Mouse (Mus musculus): ENCODE data around the gene Enpep. TPM values are rescaled to one million over a fixed set of nuclear protein-coding genes. Genes with fewer than 3 reads are reported as not detected.
A peak's percentile ranks its signal among the peaks of the same experiment; 100 is the strongest.

Enpep gene
- polyA plus RNA-seq, 1 experiment: 1.7 TPM

- no peak for DNase-seq (ENCODE audit: low read depth)
- TF ChIP-seq POLR2A (IDR thresholded peaks at IDR 0.05; ENCODE audit: borderline replicate concordance, extremely low read depth, insufficient read depth, insufficient read length, poor library complexity, severe bottlenecking) (no peak), CTCF (IDR thresholded peaks at IDR 0.05; ENCODE audit: borderline replicate concordance, extremely low read depth, insufficient read depth, insufficient read length) (no peak)
Observed at GRCm38 (mm10) chr3:129284326-129284725, 48.2 kb downstream of the Enpep start.

- TF ChIP-seq CTCF (IDR thresholded peaks at IDR 0.05; ENCODE audit: borderline replicate concordance, extremely low read depth, insufficient read depth, insufficient read length) (no peak), POLR2A (IDR thresholded peaks at IDR 0.05; ENCODE audit: borderline replicate concordance, extremely low read depth, insufficient read depth, insufficient read length, poor library complexity, severe bottlenecking) (no peak)
- no peak for DNase-seq (ENCODE audit: low read depth)
Observed at GRCm38 (mm10) chr3:129279441-129279840, 53.1 kb downstream of the Enpep start.

DNA sequence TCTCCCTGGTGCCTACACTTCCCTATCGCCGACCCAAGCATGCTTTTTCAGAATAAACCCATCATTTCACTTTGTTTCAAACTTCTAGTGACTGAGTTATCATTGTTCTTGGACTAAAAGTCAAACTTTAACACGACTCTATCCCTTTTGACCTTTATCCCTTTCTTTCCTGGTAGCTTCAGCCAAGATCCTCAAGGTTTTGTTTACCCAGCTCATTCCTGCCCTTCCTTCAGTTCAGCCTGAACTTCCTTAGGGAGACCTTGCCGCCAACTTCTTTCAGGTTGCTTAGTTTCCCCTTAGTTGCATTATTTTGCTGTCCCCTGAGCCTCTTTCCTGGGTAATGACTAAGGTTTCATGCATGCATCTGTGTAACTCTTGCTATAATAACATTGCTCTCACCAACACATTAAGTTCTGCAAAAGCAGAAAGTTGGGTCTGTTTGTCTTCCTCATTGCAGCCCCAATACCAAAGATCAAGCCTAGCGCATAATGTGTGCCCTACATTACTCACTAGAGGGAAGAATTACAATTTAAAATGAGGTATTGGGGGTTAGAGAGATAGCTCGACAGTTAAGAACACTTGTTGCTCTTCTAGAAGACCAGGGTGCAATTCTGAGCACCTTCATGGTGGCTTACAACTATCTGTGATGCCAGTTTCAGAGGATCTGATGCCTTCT is 59.2 kb downstream of the Enpep start:
- TF ChIP-seq CTCF (IDR thresholded peaks at IDR 0.05; ENCODE audit: borderline replicate concordance, extremely low read depth, insufficient read depth, insufficient read length): no peak
- no peak for TF ChIP-seq POLR2A (IDR thresholded peaks at IDR 0.05; ENCODE audit: borderline replicate concordance, extremely low read depth, insufficient read depth, insufficient read length, poor library complexity, severe bottlenecking)
- no peak for DNase-seq (ENCODE audit: low read depth)

DNA sequence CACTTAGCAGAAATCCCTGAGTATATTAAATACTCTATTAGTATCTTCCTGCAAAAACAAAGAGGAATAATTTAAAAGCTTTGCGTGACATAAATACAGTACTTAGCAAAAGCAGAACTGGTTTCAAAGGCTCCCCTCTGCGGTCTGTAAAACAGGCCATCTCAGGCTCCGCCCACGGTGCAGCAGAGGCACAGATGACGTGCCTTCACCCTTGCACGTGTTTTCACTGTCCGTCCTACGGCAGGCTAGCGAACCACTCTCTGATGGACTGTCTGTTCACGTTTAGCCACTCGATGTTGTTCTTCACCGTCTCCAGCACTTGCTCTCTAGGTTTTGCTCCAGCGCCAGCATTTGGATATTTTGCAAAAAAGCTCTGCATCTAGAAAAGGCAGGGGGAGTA is 62.5 kb downstream of the Enpep start:
- peak; percentile 8 for DNase-seq (ENCODE audit: low read depth)
- TF ChIP-seq POLR2A (IDR thresholded peaks at IDR 0.05; ENCODE audit: borderline replicate concordance, extremely low read depth, insufficient read depth, insufficient read length, poor library complexity, severe bottlenecking): no peak
- no peak for TF ChIP-seq CTCF (IDR thresholded peaks at IDR 0.05; ENCODE audit: borderline replicate concordance, extremely low read depth, insufficient read depth, insufficient read length)

DNA sequence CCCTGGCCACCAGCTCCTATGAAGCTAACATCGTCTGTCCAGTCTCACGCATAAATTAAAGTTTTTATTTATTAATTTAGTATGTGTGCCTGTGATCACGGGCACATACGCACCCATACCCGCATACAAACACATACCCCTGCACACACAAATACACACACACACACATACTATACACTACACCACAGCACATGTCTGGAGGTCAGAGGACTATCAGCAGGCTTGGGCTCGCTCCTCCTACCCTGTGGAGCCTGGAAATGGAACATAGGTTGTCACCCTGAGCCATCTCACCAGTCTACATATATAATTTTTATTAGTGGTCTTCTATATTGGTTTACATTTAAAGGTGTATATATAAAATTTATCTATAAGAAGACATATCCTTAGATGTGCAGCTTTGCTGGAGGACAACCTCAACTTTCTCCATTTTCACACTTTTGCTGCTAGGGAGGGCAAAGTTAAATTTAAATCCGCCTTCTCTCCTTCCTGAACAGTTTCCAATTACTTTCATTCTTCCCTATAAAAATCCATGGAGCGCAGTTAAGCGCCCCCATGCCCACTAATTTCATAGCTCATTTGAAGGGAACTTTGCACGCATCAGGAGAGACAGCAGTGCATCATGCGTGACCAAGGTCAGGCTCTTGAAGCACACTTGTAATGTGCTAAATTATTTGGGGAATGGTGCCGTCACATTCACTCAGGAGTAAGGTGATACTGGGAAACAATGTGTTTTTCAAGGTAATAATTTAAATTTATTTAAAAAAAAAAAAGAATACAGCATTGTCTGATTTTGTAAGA is 63.4 kb downstream of the Enpep start:
- DNase-seq (ENCODE audit: low read depth): no peak
- TF ChIP-seq POLR2A (IDR thresholded peaks at IDR 0.05; ENCODE audit: borderline replicate concordance, extremely low read depth, insufficient read depth, insufficient read length, poor library complexity, severe bottlenecking): no peak
- no peak for TF ChIP-seq CTCF (IDR thresholded peaks at IDR 0.05; ENCODE audit: borderline replicate concordance, extremely low read depth, insufficient read depth, insufficient read length)

GRCm38 (mm10) chr3:129258497-129258896 is 74.0 kb downstream of the Enpep start:
- DNase-seq (ENCODE audit: low read depth): no peak
- TF ChIP-seq CTCF (IDR thresholded peaks at IDR 0.05; ENCODE audit: borderline replicate concordance, extremely low read depth, insufficient read depth, insufficient read length) (no peak), POLR2A (IDR thresholded peaks at IDR 0.05; ENCODE audit: borderline replicate concordance, extremely low read depth, insufficient read depth, insufficient read length, poor library complexity, severe bottlenecking) (no peak)

DNA sequence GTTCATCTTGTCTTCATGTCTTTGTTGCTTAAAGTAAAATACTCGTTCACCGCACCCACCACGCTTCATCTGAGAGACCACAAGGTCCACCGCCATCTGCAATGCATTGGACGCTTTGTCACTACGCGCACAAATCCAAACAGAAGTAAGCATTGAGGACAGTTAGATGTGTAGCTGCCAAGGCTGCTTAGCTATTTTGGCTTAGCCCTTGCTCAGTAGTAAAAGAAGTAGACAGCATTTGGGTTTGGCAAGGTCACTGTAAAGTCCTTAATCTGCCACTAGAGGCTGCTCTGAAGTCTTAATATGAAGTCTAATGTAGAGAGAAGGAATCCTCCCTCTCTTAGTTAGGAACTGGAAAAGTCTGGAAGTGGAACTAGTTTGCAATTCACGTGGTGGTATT is 75.8 kb downstream of the Enpep start:
- no peak for TF ChIP-seq POLR2A (IDR thresholded peaks at IDR 0.05; ENCODE audit: borderline replicate concordance, extremely low read depth, insufficient read depth, insufficient read length, poor library complexity, severe bottlenecking)
- TF ChIP-seq CTCF (IDR thresholded peaks at IDR 0.05; ENCODE audit: borderline replicate concordance, extremely low read depth, insufficient read depth, insufficient read length): 0 out of 2 replicates have a peak, but pooled peaks have one; percentile 17

GRCm38 (mm10) chr3:129256283-129256682 is 76.2 kb downstream of the Enpep start:
- TF ChIP-seq POLR2A (IDR thresholded peaks at IDR 0.05; ENCODE audit: borderline replicate concordance, extremely low read depth, insufficient read depth, insufficient read length, poor library complexity, severe bottlenecking) (no peak), CTCF (IDR thresholded peaks at IDR 0.05; ENCODE audit: borderline replicate concordance, extremely low read depth, insufficient read depth, insufficient read length) (no peak)
- peak; percentile 13 for DNase-seq (ENCODE audit: low read depth)

More for the DNA sequence above, 75.8 kb downstream of the Enpep start:
- peak; percentile 47 for DNase-seq (ENCODE audit: low read depth)

GRCm38 (mm10) chr3:129254246-129254645 is 78.3 kb downstream of the Enpep start:
- DNase-seq (ENCODE audit: low read depth): peak; percentile 42
- no peak for TF ChIP-seq CTCF (IDR thresholded peaks at IDR 0.05; ENCODE audit: borderline replicate concordance, extremely low read depth, insufficient read depth, insufficient read length)
- no peak for TF ChIP-seq POLR2A (IDR thresholded peaks at IDR 0.05; ENCODE audit: borderline replicate concordance, extremely low read depth, insufficient read depth, insufficient read length, poor library complexity, severe bottlenecking)

DNA sequence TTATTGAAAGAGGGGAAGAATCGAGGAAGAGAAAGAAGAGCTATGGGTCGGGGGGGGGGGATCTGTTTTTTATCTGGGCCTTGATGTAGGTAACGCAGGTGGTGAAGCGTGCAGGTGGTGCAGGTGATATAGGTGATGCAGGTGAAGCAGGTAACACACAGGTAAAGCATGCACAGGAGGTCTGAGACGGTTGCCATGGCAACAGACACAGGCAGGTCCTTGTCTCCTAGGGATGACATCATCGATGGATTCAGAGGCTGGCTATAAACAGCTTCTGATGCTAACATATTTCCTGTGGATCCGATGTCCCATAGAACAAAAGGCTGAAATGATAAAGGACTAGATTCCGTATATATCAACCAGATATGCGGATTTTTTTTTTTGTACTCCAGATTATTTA is 81.5 kb downstream of the Enpep start:
- DNase-seq (ENCODE audit: low read depth): peak; percentile 45
- TF ChIP-seq CTCF (IDR thresholded peaks at IDR 0.05; ENCODE audit: borderline replicate concordance, extremely low read depth, insufficient read depth, insufficient read length) (no peak), POLR2A (IDR thresholded peaks at IDR 0.05; ENCODE audit: borderline replicate concordance, extremely low read depth, insufficient read depth, insufficient read length, poor library complexity, severe bottlenecking) (no peak)

GRCm38 (mm10) chr3:129238664-129239258 is 93.8 kb downstream of the Enpep start:
- TF ChIP-seq POLR2A (IDR thresholded peaks at IDR 0.05; ENCODE audit: borderline replicate concordance, extremely low read depth, insufficient read depth, insufficient read length, poor library complexity, severe bottlenecking): no peak
- TF ChIP-seq CTCF (IDR thresholded peaks at IDR 0.05; ENCODE audit: borderline replicate concordance, extremely low read depth, insufficient read depth, insufficient read length): no peak
- no peak for DNase-seq (ENCODE audit: low read depth)
